Mouse (Mus musculus): ENCODE measurements around the gene Pakap.

Gene Pakap

GRCm38 (mm10) chr4:57715849-57716248, 147.9 kb downstream of the Pakap start:
- DNase-seq (ENCODE audit: low spot score in 2 of 2) = no peak

GRCm38 (mm10) chr4:57716735-57717134, 148.8 kb downstream of the Pakap start:
- DNase-seq (ENCODE audit: low spot score in 2 of 2) = no peak

GRCm38 (mm10) chr4:57717354-57717753, 149.4 kb downstream of the Pakap start, which contains the start of gene Akap2:
TSS of gene Akap2 (plus strand) at chr4:57717657.
- DNase-seq (ENCODE audit: low spot score in 2 of 2) = no peak

GRCm38 (mm10) chr4:57719370-57719769, 151.4 kb downstream of the Pakap start:
- no peak for DNase-seq (ENCODE audit: low spot score in 2 of 2)

- no peak for DNase-seq (ENCODE audit: low spot score in 2 of 2)
Measured at GRCm38 (mm10) chr4:57720869-57721361, 152.9 kb downstream of the Pakap start.

GRCm38 (mm10) chr4:57722296-57722695, 154.3 kb downstream of the Pakap start:
- DNase-seq (ENCODE audit: low spot score in 2 of 2) = no peak

- no peak for DNase-seq (ENCODE audit: low spot score in 2 of 2)
Measured at GRCm38 (mm10) chr4:57723659-57724058, 155.7 kb downstream of the Pakap start.

- DNase-seq (ENCODE audit: low spot score in 2 of 2) = no peak
Measured at GRCm38 (mm10) chr4:57725569-57725968, 157.6 kb downstream of the Pakap start.

- no peak for DNase-seq (ENCODE audit: low spot score in 2 of 2)
Measured at GRCm38 (mm10) chr4:57728611-57729183, 160.7 kb downstream of the Pakap start.

- no peak for DNase-seq (ENCODE audit: low spot score in 2 of 2)
Measured at GRCm38 (mm10) chr4:57730047-57730446, 162.1 kb downstream of the Pakap start.

GRCm38 (mm10) chr4:57730801-57731598, 163.0 kb downstream of the Pakap start:
- DNase-seq (ENCODE audit: low spot score in 2 of 2) = no peak

GRCm38 (mm10) chr4:57732351-57732750, 164.4 kb downstream of the Pakap start:
- no peak for DNase-seq (ENCODE audit: low spot score in 2 of 2)

GRCm38 (mm10) chr4:57733445-57733844, 165.5 kb downstream of the Pakap start:
- DNase-seq (ENCODE audit: low spot score in 2 of 2) = no peak

- no peak for DNase-seq (ENCODE audit: low spot score in 2 of 2)
Measured at GRCm38 (mm10) chr4:57735426-57735825, 167.4 kb downstream of the Pakap start.

- DNase-seq (ENCODE audit: low spot score in 2 of 2) = no peak
Measured at GRCm38 (mm10) chr4:57738856-57739552, 171.0 kb downstream of the Pakap start.

GRCm38 (mm10) chr4:57743325-57743929, 175.4 kb downstream of the Pakap start:
- no peak for DNase-seq (ENCODE audit: low spot score in 2 of 2)

- no peak for DNase-seq (ENCODE audit: low spot score in 2 of 2)
Measured at GRCm38 (mm10) chr4:57750651-57751050, 182.7 kb downstream of the Pakap start.

GRCm38 (mm10) chr4:57751054-57751453, 183.1 kb downstream of the Pakap start:
- DNase-seq (ENCODE audit: low spot score in 2 of 2) = no peak

- no peak for DNase-seq (ENCODE audit: low spot score in 2 of 2)
Measured at GRCm38 (mm10) chr4:57751566-57751965, 183.6 kb downstream of the Pakap start.

GRCm38 (mm10) chr4:57755085-57755484, 187.1 kb downstream of the Pakap start:
- DNase-seq (ENCODE audit: low spot score in 2 of 2) = no peak

- DNase-seq (ENCODE audit: low spot score in 2 of 2) = no peak
Measured at GRCm38 (mm10) chr4:57757997-57758396, 190.0 kb downstream of the Pakap start.

GRCm38 (mm10) chr4:57762424-57762823, 194.4 kb downstream of the Pakap start:
- no peak for DNase-seq (ENCODE audit: low spot score in 2 of 2)
